Mouse (Mus musculus) liver, embryonic 12.5 days (tissue): ENCODE results near the gene Lbp. TPM values are rescaled to one million over a fixed set of nuclear protein-coding genes. Genes with fewer than 3 reads are reported as not detected.
A peak's percentile ranks its signal among the peaks of the same experiment; 100 is the strongest.

ENCODE experiments used
- ATAC-seq: fragments of 200-750 bp; cut with Nextera tagmentation; 2 replicates; pipeline ENCODE4 v1.8.0; 2017; ENCODE audit warnings: moderate number of reproducible peaks, mild to moderate bottlenecking, moderate library complexity
- H3K27ac ChIP-seq: fragments of 300-500 bp; sonication (generic); 2 replicates; pipeline ENCODE4 v1.5.1; 2016; ENCODE audit warnings: mild to moderate bottlenecking
- H3K27me3 ChIP-seq: fragments of 300-500 bp; sonication (generic); replicated peaks from 2 replicates; pipeline ENCODE4 v1.6.1; 2016; ENCODE audit warnings: mild to moderate bottlenecking, moderate library complexity
- H3K36me3 ChIP-seq: fragments of 300-500 bp; sonication (generic); 2 replicates; pipeline ENCODE4 v1.6.1; 2016; ENCODE audit warnings: mild to moderate bottlenecking, moderate library complexity
- H3K4me1 ChIP-seq: fragments of 300-500 bp; sonication (generic); 2 replicates; pipeline ENCODE4 v1.6.1; 2016
- H3K4me2 ChIP-seq: fragments of 300-500 bp; sonication (generic); 2 replicates; pipeline ENCODE4 v1.6.1; 2016; ENCODE audit warnings: mild to moderate bottlenecking, moderate library complexity
- H3K4me3 ChIP-seq: fragments of 300-500 bp; sonication (generic); 2 replicates; pipeline ENCODE4 v1.5.1; 2016; ENCODE audit warnings: mild to moderate bottlenecking, moderate library complexity
- H3K9ac ChIP-seq: fragments of 300-500 bp; sonication (generic); 2 replicates; pipeline ENCODE4 v1.6.1; 2016; ENCODE audit warnings: mild to moderate bottlenecking, moderate library complexity
- H3K9me3 ChIP-seq: fragments of 300-500 bp; sonication (generic); replicated peaks from 2 replicates; pipeline ENCODE4 v1.6.1; 2016; ENCODE audit warnings: mild to moderate bottlenecking, moderate library complexity
- WGBS: fragments of 180-500 bp; shearing (Covaris S2); methylation state at CpG from one replicate; pipeline ENCODE4 v1.1.7; 2016; ENCODE audit not compliant: insufficient replicate concordance; 5-methylcytosine and 5-hydroxymethylcytosine counted together
- polyA plus RNA-seq: library from polyadenylated mRNA; unstranded; fragments of >200 nt; fragmentation: Nextera tagmentation; extraction: Ambion mirVana; gene quantifications from 2 replicates; pipeline ENCODE4 v1.2.1, GENCODE M21; 2016

Lbp gene
- polyA plus RNA-seq, 1 experiment from 2014 or later: 12.9 TPM

DNA sequence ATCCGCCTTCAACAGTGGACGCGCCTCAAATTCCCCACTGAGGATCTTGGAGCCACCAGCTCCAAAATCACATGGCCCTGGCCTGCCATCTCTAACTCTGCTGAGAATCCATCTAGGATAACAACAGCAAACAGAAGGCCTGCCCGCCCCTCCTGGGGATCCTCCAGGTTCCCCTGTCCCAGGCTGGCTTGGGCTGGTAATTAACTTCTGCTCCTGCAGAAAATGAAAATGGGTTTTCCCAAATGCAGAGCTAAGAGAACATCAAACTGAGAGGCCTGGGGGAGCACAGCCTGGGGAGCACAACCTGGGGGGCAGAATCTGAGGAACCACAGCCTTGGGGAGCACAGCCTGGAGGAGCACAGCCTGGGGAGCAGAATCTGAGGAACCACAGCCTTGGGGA, 26.6 kb upstream of the Lbp start:
- ATAC-seq: no peak
- peaks cover 16% of the 10 kb centered on the region for H3K27me3 ChIP-seq
- WGBS: 66% methylated on average over 4 of the region's 4 CpGs
- H3K27ac ChIP-seq: no peak overlapping the region
- no peaks in the 10 kb centered on the region for H3K36me3 ChIP-seq
- H3K4me2 ChIP-seq: no peak overlapping the region
- no peaks in the 10 kb centered on the region for H3K9me3 ChIP-seq
- H3K9ac ChIP-seq: no peak overlapping the region
- no peaks in the 10 kb centered on the region for H3K4me1 ChIP-seq
- H3K4me3 ChIP-seq: no peak overlapping the region

DNA sequence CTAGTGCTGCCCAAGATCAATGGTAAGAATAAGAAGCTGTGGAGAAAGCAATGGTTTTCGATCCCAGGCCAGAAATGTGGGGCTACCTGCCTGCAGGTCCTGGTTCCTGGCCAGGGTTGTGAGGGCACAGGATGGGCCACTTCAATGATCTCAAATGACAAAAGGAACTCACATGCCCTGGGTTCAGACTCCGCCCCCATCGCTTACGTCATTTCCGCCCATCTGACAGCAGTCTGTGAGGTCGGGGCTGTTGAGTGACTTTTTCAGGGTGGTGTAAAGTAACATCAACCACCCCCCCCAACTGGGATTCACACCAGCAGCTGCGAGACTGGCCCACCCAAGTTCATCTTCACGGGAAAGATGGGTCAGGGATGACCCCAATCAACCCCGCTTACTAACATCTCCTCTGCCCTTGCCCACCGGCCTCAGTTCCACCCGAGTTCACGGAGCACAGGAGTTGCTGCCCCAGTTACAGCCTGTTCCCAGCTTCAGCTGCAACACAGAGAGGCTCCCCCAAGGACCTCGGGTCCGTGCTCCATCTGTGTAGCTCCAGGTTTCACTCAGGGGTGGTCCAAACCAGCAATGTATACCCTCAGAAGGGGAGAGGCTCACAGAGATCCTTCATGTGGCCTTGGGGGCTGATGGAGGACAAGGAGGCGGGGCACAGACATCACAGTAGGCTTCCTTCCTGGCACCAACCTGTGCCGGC, 24.6 kb upstream of the Lbp start:
- Histone ChIP-seq H3K4me1 (peaks cover 6% of the 10 kb centered on the region; the same call in 1 of the 2 replicates), H3K27ac (no peak overlapping the region), H3K4me3 (no peak overlapping the region), H3K9ac (no peak overlapping the region), H3K9me3 (no peaks in the 10 kb centered on the region), H3K4me2 (no peak overlapping the region), H3K27me3 (peaks cover 16% of the 10 kb centered on the region), H3K36me3 (no peaks in the 10 kb centered on the region)
- ATAC-seq: no peak
- WGBS: 44% methylated on average over 16 of the region's 16 CpGs

DNA sequence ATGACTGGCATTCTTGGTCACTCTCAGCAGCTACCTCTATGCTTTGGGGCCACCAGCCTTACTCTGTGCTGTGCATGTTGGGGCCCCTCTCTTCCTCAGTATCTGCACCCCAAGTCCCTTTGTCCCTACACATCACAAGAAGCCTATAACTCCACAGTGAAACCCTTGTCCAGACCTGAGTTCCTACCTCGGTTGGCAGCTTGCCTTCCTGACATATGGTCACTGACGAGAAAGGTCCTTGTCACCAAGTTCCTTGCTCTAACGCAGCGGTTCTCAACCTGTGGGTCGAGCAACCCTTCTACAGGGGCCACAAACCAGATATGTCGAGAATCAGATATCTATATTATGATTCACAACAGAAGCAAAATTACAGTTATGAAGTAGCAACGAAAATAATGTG, 23.2 kb upstream of the Lbp start:
- no peak for ATAC-seq
- H3K4me2 ChIP-seq: no peak overlapping the region
- H3K27me3 ChIP-seq: peaks cover 16% of the 10 kb centered on the region
- no peak overlapping the region for H3K4me3 ChIP-seq
- no peaks in the 10 kb centered on the region for H3K36me3 ChIP-seq
- no peak overlapping the region for H3K27ac ChIP-seq
- peaks cover 6% of the 10 kb centered on the region; the same call in 1 of the 2 replicates for H3K4me1 ChIP-seq
- H3K9me3 ChIP-seq: no peaks in the 10 kb centered on the region
- WGBS: 50% methylated on average over 7 of the region's 7 CpGs
- H3K9ac ChIP-seq: no peak overlapping the region

DNA sequence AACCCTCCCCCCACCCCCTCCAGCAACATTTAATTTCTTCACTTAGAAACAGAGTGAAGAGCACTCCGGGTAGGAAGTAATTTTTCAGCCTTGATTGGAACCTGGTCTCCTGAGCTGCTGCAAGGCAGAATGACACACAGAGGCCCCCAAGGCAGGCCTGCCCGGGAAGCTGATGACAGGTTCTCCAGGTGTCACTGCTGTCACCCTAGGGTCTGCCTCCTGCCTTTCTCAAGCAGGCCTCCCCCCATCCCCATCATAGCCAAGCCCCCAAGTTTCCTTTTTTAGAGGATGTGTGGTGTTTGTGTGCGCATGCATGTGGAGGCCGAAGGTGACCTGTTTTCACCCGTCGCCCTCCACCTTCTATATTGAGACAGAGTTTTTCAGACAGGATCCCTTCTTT, 22.5 kb upstream of the Lbp start:
- no peak overlapping the region for H3K4me2 ChIP-seq
- no peaks in the 10 kb centered on the region for H3K36me3 ChIP-seq
- peaks cover 16% of the 10 kb centered on the region for H3K27me3 ChIP-seq
- H3K9me3 ChIP-seq: no peaks in the 10 kb centered on the region
- 69% methylated on average over 6 of the region's 6 CpGs for WGBS
- H3K27ac ChIP-seq: no peak overlapping the region
- peaks cover 6% of the 10 kb centered on the region; the same call in 1 of the 2 replicates for H3K4me1 ChIP-seq
- no peak overlapping the region for H3K9ac ChIP-seq
- no peak for ATAC-seq
- H3K4me3 ChIP-seq: no peak overlapping the region

DNA sequence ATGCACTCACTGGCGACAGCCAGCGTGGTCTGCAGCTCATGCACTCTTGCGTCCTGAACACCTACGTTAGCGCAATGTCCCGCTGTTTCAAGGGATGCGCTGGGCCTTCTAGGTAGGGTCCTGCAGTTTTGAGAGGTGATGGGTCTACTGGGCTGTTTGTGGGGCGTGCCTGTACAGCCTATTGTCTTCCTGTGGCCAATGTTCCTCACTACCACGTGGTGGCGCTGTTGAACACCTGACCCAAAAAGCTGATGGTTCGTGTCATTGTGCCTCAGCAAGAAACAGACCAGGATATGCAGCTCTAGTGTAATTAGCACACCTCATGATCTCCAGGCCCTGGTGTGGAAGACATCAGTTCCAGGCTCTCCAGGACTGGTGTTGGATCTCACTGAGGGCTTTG, 21.7 kb upstream of the Lbp start:
- peaks cover 6% of the 10 kb centered on the region; the same call in 1 of the 2 replicates for H3K4me1 ChIP-seq

DNA sequence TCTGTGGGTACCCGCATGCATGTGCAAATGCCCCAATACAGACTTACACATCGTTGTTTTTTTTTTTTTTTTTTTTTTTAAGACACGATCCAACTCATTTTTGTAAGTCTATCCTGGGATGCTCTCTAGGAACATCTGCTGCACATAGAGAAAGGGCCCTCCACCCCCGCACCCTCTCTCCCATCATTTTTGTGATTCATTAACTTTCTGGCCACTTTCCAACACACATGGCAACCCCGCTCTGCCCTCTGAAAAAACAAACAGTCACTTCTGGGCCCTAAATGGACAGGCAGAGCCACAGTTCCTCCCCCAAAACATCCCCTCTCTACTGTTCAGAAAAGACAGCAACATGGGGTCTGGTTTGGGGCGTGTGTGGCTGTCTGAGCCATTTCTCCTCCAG, 20.6 kb upstream of the Lbp start:
- H3K9ac ChIP-seq: no peak overlapping the region
- H3K4me3 ChIP-seq: no peak overlapping the region
- H3K4me2 ChIP-seq: no peak overlapping the region
- H3K9me3 ChIP-seq: no peaks in the 10 kb centered on the region
- 60% methylated on average over 5 of the region's 6 CpGs for WGBS
- no peak overlapping the region for H3K27ac ChIP-seq
- H3K36me3 ChIP-seq: no peaks in the 10 kb centered on the region
- H3K4me1 ChIP-seq: peaks cover 6% of the 10 kb centered on the region; the same call in 1 of the 2 replicates
- peaks cover 16% of the 10 kb centered on the region for H3K27me3 ChIP-seq
- ATAC-seq: 0 out of 2 replicates have a peak, but pooled peaks have one; percentile 24

More for the DNA sequence above, 21.7 kb upstream of the Lbp start:
- H3K27me3 ChIP-seq: peaks cover 16% of the 10 kb centered on the region
- H3K36me3 ChIP-seq: no peaks in the 10 kb centered on the region
- no peak overlapping the region for H3K4me2 ChIP-seq
- no peak overlapping the region for H3K27ac ChIP-seq
- 13% methylated on average over 11 of the region's 11 CpGs for WGBS
- no peak; the same call in 1 of the 2 replicates for ATAC-seq
- H3K9ac ChIP-seq: no peak overlapping the region
- no peaks in the 10 kb centered on the region for H3K9me3 ChIP-seq
- H3K4me3 ChIP-seq: no peak overlapping the region

DNA sequence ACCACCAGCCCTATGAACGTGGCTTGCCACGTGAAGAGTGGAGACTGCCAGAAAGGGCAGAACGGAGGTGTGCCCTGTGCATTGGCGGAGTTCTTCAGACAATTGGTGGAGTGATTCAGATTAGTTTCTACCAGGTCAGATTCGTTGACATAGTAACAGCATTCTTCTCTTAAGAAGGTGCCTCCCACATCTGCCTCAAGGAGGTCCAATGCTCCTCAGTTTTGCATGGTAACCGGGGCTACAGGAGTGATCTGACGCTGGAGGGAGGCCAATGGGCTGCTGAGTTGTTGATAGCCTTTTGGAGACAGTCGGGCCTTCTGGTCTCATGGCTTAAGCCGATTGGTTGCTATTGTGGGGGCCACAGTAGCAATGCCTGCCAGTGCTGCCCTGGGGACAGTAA, 10.6 kb upstream of the Lbp start:
- no peaks in the 10 kb centered on the region for H3K36me3 ChIP-seq
- H3K9me3 ChIP-seq: no peaks in the 10 kb centered on the region
- H3K9ac ChIP-seq: no peak overlapping the region
- no peak overlapping the region for H3K27ac ChIP-seq
- H3K4me2 ChIP-seq: no peak overlapping the region
- 43% methylated on average over 9 of the region's 9 CpGs for WGBS
- H3K4me1 ChIP-seq: no peaks in the 10 kb centered on the region
- no peak overlapping the region for H3K4me3 ChIP-seq
- ATAC-seq: no peak
- H3K27me3 ChIP-seq: no peaks in the 10 kb centered on the region

DNA sequence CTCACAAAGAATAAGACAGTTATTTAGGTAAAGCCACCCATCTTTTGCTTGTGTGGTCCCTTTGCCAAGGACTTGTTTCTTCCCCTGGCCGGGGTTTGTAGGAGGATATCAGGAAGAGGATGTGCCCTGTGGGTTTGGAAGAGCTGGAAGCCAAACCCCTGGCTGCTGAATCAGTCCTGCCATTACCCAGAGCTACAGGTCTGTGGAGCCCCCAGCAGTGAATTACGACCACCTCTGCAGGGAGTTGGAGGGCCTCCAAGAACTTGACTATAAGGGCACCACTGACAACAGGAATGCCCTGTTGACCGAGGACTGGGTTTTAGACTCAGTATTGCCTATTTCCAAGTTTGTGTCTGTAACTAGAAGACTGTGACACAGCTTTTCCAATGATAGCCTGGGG, 7.1 kb upstream of the Lbp start:
- H3K27ac ChIP-seq: no peak overlapping the region
- H3K36me3 ChIP-seq: no peaks in the 10 kb centered on the region
- no peaks in the 10 kb centered on the region for H3K4me1 ChIP-seq
- H3K9ac ChIP-seq: no peak overlapping the region
- H3K9me3 ChIP-seq: no peaks in the 10 kb centered on the region
- H3K4me3 ChIP-seq: no peak overlapping the region
- H3K4me2 ChIP-seq: no peak overlapping the region
- ATAC-seq: no peak
- 57% methylated on average over 3 of the region's 3 CpGs for WGBS
- H3K27me3 ChIP-seq: no peaks in the 10 kb centered on the region

DNA sequence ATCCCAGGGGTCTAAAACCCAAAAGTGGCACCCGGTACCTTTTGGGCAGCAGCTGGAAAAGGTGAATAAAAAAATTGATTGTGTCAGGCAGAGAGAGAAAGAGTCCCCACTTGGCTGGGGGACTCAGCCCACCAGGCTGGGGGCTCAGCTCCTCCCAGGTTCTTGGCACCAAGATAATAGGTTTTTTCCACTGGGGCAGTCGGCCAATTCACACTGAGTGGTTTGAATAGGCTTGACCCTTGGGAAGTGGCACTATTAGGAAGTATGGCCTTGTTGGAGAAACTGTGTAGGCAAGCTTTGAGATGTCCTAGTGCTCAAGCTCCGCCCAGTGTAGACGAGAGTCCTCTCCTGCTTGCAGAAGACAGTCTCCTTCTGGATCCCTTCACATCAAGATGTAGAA, 6.6 kb upstream of the Lbp start:
- H3K9me3 ChIP-seq: no peaks in the 10 kb centered on the region
- H3K36me3 ChIP-seq: no peaks in the 10 kb centered on the region
- H3K4me3 ChIP-seq: no peak overlapping the region
- no peaks in the 10 kb centered on the region for H3K27me3 ChIP-seq
- H3K4me2 ChIP-seq: no peak overlapping the region
- no peak for ATAC-seq
- H3K9ac ChIP-seq: no peak overlapping the region
- no peaks in the 10 kb centered on the region for H3K4me1 ChIP-seq
- H3K27ac ChIP-seq: no peak overlapping the region
- 55% methylated on average over 4 of the region's 4 CpGs for WGBS

DNA sequence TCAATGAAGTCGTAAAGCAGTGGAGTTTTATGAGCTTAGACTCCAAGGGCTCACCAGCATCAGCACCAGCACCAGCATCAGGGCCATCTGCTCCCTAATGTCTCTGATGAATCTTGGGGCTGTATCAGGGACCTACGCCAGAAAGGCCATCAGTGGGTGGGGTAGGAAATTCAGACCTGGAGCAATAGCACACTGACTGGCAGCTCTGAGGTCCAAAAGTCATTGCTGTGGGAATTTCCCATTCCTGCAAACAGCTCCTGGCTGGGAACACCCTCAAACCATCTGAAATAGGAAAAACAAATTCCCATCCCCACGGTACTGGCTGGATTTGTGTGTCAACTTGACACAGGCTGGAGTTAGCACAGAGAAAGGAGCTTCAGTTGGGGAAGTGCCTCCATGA, 3.5 kb upstream of the Lbp start:
- Histone ChIP-seq H3K9me3 (no peaks in the 10 kb centered on the region), H3K4me1 (peaks cover 13% of the 10 kb centered on the region), H3K4me2 (no peak overlapping the region), H3K27ac (no peak overlapping the region), H3K27me3 (no peaks in the 10 kb centered on the region), H3K9ac (no peak overlapping the region), H3K4me3 (no peak overlapping the region), H3K36me3 (no peaks in the 10 kb centered on the region)
- 0 out of 2 replicates have a peak, but pooled peaks have one; percentile 19 for ATAC-seq
- 61% methylated on average over 3 of the region's 3 CpGs for WGBS

DNA sequence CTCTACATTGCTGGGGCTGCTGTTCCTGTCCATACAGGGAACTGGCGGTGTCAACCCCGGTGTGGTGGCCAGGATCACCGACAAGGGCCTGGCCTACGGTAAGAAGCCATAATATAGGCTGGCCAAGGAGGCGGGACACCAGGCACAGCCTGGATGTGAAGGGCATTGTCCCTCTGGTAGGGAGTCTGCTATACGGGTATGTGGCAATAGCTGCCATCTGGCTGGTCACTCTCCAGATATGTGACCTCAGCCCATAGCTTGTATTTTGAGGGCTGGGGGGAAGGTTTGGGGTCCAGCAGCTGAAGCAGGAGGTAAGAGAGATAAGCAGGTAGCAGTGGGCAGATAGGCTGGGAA, 380 bp downstream of the Lbp start:
- ATAC-seq: peak; percentile 45
- Histone ChIP-seq H3K4me1 (peaks cover 13% of the 10 kb centered on the region), H3K27ac (peak overlapping the region; percentile 77), H3K36me3 (no peaks in the 10 kb centered on the region), H3K9ac (no peak overlapping the region), H3K9me3 (no peaks in the 10 kb centered on the region), H3K27me3 (no peaks in the 10 kb centered on the region), H3K4me3 (peak overlapping the region; percentile 24; the same call in 1 of the 2 replicates), H3K4me2 (peak overlapping the region; percentile 37)
- 16% methylated on average over 6 of the region's 6 CpGs for WGBS

DNA sequence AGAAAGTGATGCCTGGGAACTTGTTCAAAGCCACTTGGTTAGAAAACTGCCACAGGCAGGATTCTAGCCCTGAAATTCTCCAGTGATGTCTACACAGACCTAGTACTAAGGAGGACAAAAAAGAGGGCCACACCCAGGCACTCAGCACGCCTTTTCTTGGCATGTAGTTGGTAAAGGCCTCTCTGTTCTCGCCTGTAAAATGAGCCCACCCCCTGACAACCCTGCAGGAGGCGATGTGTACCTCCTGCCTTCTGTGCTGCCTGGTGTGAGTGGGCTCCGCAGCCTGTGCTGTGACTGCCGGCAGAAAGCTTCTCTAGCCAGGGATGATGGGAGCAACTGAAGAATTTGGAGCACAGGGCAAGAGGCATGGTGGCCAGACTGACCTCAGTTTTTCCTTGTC, 2.0 kb downstream of the Lbp start:
- ATAC-seq: no peak
- Histone ChIP-seq H3K27ac (no peak overlapping the region), H3K9me3 (no peaks in the 10 kb centered on the region), H3K4me2 (no peak overlapping the region), H3K27me3 (no peaks in the 10 kb centered on the region), H3K4me1 (peaks cover 13% of the 10 kb centered on the region), H3K9ac (no peak overlapping the region), H3K36me3 (no peaks in the 10 kb centered on the region), H3K4me3 (no peak overlapping the region)
- 62% methylated on average over 5 of the region's 5 CpGs for WGBS

DNA sequence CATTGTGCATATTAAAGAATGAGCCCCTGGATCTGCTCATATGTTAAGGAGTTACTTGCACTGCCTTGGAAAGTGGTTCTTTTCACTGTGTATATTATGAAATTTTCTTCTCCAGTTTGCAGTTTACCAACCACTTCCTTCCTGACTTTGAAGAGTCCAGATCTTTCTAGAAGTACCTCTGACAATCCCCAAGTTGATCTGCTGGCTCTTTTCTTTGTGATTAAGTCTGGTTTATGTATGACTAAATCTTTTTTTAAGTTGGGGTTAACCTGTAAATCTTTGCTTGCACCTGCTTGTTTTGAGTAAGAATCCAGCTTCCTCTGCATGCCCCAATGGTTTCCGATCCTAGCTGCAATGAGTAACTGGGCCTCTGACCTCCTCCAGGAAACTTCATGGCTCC, 6.8 kb downstream of the Lbp start:
- no peaks in the 10 kb centered on the region for H3K9me3 ChIP-seq
- H3K4me2 ChIP-seq: no peak overlapping the region
- no peak for ATAC-seq
- H3K4me1 ChIP-seq: no peaks in the 10 kb centered on the region
- WGBS: 62% methylated on average over 1 of the region's 1 CpGs
- no peaks in the 10 kb centered on the region for H3K36me3 ChIP-seq
- no peak overlapping the region for H3K4me3 ChIP-seq
- H3K9ac ChIP-seq: no peak overlapping the region
- no peaks in the 10 kb centered on the region for H3K27me3 ChIP-seq
- H3K27ac ChIP-seq: no peak overlapping the region
